Mouse (Mus musculus) cerebellum, adult 2 months (tissue): ENCODE data around the gene Dnajc3. TPM values are rescaled to one million over a fixed set of nuclear protein-coding genes. Genes with fewer than 3 reads are reported as not detected.

ENCODE experiments used
- DNase-seq, 2 experiments: peaks; one replicate each; pipeline ENCODE4 v3.0.0; 2021
- H3K27ac ChIP-seq: fragments of 200-500 bp; 2 replicates; pipeline ENCODE4 v1.5.1; 2012; ENCODE audit warnings: low read length, control low read depth, inconsistent platforms; ENCODE audit not compliant: insufficient read depth
- H3K27me3 ChIP-seq: fragments of 200-500 bp; 2 replicates; pipeline ENCODE4 v1.6.1; 2012; ENCODE audit warnings: inconsistent platforms, mild to moderate bottlenecking, low read length, moderate library complexity; ENCODE audit not compliant: control insufficient read depth, insufficient read depth
- H3K4me1 ChIP-seq: fragments of 200-500 bp; 2 replicates; pipeline ENCODE4 v1.6.1; 2011; ENCODE audit warnings: low read length; ENCODE audit not compliant: control insufficient read depth, insufficient read depth
- H3K4me3 ChIP-seq: fragments of 200-500 bp; replicated peaks from 2 replicates; pipeline ENCODE3; 2011; ENCODE audit warnings: mild to moderate bottlenecking, low read depth, low read length, control low read depth; ENCODE audit not compliant: insufficient read depth
- CTCF ChIP-seq: fragments of 200-500 bp; IDR thresholded peaks from 2 replicates; pipeline ENCODE4 v1.5.1; 2011; ENCODE audit warnings: low read depth, mild to moderate bottlenecking, control low read depth, low read length, moderate library complexity, borderline replicate concordance; ENCODE audit not compliant: insufficient read depth
- POLR2A ChIP-seq: fragments of 200-500 bp; IDR thresholded peaks from 2 replicates; pipeline ENCODE4 v1.6.1; 2011; ENCODE audit warnings: low read length, control low read depth, borderline replicate concordance; ENCODE audit not compliant: insufficient read depth
- WGBS: fragments of 180-500 bp; shearing (Covaris S2); methylation state at CpG from one replicate; pipeline ENCODE4 v1.1.7; 2018; 5-methylcytosine and 5-hydroxymethylcytosine counted together
- polyA plus RNA-seq: library from polyadenylated mRNA; depleted of rRNA; stranded (reverse); fragments of >200 nt; gene quantifications from 2 replicates; pipeline ENCODE4 v1.2.3, GENCODE M21; 2012; rRNA removed

Gene Dnajc3
- 25.9 and 26.0 TPM in 2 replicates for polyA plus RNA-seq

DNA sequence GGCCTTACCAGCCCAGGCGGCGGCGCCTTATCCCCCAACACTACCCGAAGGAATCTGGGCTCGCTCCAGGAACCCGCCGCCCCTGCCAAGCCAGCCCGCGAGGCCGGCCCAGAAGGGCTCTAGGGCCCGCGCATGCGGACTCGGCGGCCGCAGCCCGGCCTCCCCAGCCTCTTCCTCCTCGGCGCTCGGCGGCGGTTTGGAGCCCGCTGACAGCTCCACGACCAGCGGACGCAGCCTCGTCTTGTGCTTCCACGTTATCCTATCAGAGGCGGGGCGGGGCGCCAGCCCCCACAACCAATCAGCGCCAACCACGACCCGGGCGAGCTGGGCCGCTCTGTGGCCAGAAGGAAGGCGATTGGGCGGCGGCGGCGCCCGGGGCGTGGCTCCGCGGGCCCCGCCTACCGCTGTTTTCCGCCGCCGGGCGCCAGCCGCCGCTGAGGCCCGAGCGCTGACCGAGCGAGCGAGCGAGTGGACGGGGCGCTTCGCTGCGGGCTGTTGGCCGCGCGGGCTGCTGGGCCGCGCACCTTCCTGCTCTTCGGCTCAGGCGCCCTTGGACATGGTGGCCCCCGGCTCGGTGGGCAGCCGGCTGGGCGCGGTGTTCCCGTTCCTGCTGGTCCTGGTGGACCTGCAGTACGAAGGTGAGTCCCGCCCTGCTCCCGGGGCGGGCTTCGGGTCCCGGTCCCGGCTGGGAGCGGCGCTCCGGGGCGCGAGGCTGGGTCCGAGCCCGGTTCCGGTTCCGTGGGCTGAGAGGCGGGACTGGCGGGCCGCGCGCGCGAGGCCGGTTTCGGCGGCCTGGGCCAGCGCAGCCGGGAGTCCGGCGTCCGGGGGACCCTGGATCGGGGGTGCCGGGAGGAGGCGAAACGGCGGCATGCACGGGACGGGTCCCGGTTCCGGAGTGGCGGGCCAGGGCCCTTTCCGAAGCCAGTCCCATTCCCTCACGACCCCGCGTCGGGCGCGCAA, at the start of gene Dnajc3:
TSS of gene Dnajc3 (plus strand) at position 444 of the 960 bp plus-strand sequence.
- peak; percentile 100 for DNase-seq
- TF ChIP-seq POLR2A (peak; percentile 70), CTCF (no peak)
- peak within 1 kb of the TSS; percentile 76 for H3K4me3 ChIP-seq
- H3K27ac ChIP-seq, result peak within 1 kb of the TSS; percentile 92
- no peaks in the 10 kb centered on the region for H3K27me3 ChIP-seq
- WGBS, result 1% methylated on average over 120 of the region's 124 CpGs
- H3K4me1 ChIP-seq, result peaks cover 9% of the 10 kb centered on the region

DNA sequence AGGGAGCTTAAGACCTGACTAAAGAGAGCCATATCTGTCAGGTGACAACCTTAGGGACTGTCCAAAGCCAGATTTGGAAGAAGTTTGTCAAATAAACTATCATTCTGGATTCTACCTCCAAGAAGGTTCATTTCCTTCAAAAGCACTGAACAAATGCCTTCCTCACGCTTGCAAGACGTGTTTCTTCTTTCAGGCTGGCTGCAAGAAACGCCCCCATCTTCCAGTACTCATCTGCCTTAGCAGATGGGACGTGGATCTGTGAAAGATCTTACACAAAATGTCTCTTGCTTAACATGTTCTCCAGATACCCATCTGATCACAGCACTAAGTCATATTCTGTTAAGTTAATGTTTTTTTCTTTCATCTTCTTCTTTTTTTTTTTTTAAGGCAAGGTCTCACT, 47.7 kb upstream of the Dnajc3 start:
- 93% methylated on average over 4 of the region's 4 CpGs for WGBS
- H3K4me3 ChIP-seq, result no peak overlapping the region
- H3K27me3 ChIP-seq, result no peaks in the 10 kb centered on the region
- TF ChIP-seq POLR2A, result no peak
- no peak for TF ChIP-seq CTCF
- H3K27ac ChIP-seq, result no peak overlapping the region
- H3K4me1 ChIP-seq, result no peaks in the 10 kb centered on the region
- no peak for DNase-seq

DNA sequence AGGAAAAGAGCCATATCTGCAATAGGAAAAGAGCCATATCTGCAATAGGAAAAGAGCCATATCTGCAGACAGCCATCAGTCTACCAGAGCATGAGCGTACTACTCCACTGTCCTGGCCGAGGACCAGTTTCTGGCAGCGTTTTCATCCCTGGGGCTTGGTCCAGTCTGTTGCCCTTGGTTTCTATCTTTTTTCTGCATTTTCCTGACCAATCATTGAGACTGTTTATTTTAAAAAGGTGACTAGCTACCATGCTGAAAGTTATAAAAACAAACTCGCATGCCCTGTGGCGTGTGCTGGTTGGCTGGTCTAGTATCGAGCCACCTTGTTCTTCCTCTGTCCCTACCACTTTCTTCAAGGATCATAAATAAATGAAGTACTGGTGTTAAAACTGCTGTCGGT, 42.5 kb upstream of the Dnajc3 start:
- 62% methylated on average over 7 of the region's 7 CpGs for WGBS
- H3K27me3 ChIP-seq, result no peaks in the 10 kb centered on the region
- H3K27ac ChIP-seq, result no peak overlapping the region
- no peak for DNase-seq
- H3K4me1 ChIP-seq, result no peaks in the 10 kb centered on the region
- TF ChIP-seq CTCF, result no peak
- TF ChIP-seq POLR2A, result no peak
- H3K4me3 ChIP-seq, result no peak overlapping the region

DNA sequence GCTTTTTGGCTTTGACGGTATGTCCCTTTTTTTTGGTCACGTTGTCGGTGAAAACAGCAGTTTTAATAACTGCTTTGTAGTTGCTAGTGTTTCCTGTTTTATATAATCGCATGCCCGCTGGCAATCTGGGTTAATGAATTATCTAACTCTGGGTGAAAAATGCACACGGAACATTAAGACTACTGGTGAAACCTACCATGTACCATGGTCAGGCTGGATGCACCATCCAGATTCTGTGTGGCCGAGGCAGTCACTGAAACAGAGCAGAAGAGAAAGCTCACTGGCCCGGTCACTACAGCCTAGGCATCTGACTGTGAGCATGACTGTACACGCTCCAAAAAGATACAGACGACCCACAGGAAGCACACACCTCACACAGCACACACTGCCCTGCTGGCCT, 42.1 kb upstream of the Dnajc3 start:
- WGBS, result 93% methylated on average over 10 of the region's 10 CpGs
- no peak for DNase-seq
- TF ChIP-seq POLR2A, result no peak
- no peak for TF ChIP-seq CTCF
- no peak overlapping the region for H3K4me3 ChIP-seq
- H3K4me1 ChIP-seq, result no peaks in the 10 kb centered on the region
- H3K27ac ChIP-seq, result no peak overlapping the region
- no peaks in the 10 kb centered on the region for H3K27me3 ChIP-seq

DNA sequence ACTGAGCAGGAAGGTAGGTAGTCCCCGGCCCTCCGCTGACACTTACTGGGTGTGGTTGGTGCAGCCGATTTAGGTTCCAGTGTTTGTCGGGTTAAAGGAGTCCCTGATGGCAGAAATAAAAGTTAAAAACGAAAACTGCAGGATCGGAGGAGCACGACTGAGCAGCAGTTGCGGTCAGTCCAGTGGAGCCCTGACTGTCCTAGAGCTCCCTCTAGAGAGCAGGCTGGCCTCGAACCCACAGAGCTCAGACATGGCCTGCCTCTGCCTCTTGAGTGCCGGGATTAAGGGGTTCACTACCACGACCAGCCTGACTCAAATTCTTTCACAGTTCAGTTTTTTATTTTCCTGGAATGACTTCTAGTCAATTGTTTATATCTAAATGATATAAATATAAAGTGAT, 37.8 kb upstream of the Dnajc3 start:
- H3K27ac ChIP-seq, result no peak overlapping the region
- DNase-seq, result no peak
- 81% methylated on average over 11 of the region's 11 CpGs for WGBS
- H3K4me1 ChIP-seq, result no peaks in the 10 kb centered on the region
- no peaks in the 10 kb centered on the region for H3K27me3 ChIP-seq
- H3K4me3 ChIP-seq, result no peak overlapping the region
- TF ChIP-seq POLR2A (no peak), CTCF (no peak)

DNA sequence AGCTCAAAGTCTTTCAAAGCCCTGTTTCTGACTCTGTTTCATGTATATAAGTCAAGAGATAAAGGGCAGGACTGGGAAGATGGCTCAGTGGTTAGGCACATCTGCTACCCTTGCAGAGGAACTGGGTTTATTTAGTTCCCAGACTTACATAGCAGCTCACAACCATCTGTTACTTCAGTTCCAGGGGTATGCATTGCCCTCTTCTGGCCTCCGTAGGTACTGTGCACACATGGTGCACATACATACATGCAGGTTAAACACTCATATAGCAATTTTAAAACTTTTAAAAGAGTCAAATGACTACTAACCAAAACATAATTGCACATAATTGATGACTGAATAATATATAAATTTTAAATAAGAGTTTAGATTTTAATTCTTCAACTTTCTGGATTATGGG, 36.9 kb upstream of the Dnajc3 start:
- TF ChIP-seq CTCF (no peak), POLR2A (no peak)
- Histone ChIP-seq H3K4me1 (no peaks in the 10 kb centered on the region), H3K27ac (no peak overlapping the region), H3K4me3 (no peak overlapping the region), H3K27me3 (no peaks in the 10 kb centered on the region)
- no peak for DNase-seq
- WGBS, result 97% methylated on average over 1 of the region's 1 CpGs

DNA sequence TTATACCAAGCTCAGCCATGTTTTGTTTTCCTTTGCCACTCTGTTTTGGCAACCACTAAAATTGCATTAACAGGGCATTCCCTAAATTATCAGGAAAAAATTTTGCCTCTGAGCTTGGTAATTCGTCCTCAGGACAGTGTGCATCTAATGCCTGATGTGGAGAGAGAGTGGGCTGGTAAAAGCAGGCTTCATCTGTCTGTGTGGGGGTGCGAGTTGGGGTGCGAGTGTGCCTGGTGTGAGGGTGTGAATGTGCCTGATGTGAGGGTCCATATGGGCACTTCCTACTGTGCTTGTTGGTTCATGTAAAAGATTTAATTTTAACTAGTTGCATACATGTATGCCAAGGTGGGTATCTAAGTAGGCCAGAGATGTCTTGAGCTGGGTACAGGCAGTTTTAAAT, 34.4 kb upstream of the Dnajc3 start:
- no peak for DNase-seq
- Histone ChIP-seq H3K4me1 (no peaks in the 10 kb centered on the region), H3K4me3 (no peak overlapping the region), H3K27ac (no peak overlapping the region), H3K27me3 (no peaks in the 10 kb centered on the region)
- TF ChIP-seq CTCF, result no peak
- no peak for TF ChIP-seq POLR2A
- WGBS, result 79% methylated on average over 3 of the region's 3 CpGs

DNA sequence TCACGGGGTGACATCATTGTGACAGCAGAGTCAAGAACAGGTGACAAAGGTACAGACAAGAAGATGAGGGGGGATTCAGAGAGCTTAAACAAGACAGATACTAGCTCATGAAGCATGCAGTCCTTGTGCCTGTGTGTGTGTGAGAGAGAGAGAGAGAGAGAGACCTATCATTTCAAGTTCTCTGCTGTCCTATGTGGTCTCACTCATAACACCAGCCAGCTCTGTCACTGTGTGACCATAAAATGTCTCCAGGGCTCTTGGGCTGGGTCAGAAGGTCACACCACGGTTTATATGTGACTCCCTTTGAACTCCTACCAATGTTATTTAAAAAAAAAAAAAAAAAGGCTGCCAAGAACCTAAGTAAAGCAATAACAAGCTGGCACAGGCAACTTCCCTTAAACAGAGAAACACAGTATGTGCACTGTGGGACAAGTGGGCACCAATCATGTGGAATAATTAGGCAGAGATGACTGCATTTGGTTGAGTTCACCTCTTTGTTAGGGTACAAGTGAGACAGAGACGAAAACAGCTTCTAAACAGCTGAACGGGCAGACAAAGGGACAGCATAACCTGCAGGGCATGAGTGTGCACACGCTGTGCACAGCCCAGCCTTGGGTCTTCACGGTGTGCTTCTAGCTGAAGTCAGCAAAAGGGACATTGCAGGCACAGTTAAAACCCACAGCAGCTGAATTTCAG, 33.8 kb upstream of the Dnajc3 start:
- Histone ChIP-seq H3K4me3 (no peak overlapping the region), H3K27me3 (no peaks in the 10 kb centered on the region), H3K27ac (no peak overlapping the region), H3K4me1 (no peaks in the 10 kb centered on the region)
- DNase-seq, result no peak
- WGBS, result 30% methylated on average over 6 of the region's 6 CpGs
- TF ChIP-seq CTCF, result no peak
- TF ChIP-seq POLR2A, result no peak
